Mouse (Mus musculus) left cerebral cortex, adult 18-20 months (tissue): ENCODE measurements around the gene Sirt3. TPM values are rescaled to one million over a fixed set of nuclear protein-coding genes. Genes with fewer than 3 reads are reported as not detected.

Experiments used
- DNase-seq, 2 experiments: peaks; one replicate each; pipeline ENCODE4 v3.0.0; 2021 to 2022; ENCODE audit warnings: low spot score in 2 of 2, mixed read lengths in 1 of 2
- long read RNA-seq, 2 experiments: library from polyadenylated mRNA; stranded (forward); transcript quantifications; one replicate each; pipeline ENCODE4 v2.0.0; 2021
- total RNA-seq, 2 experiments: library from RNA; stranded (reverse); gene quantifications; 2 replicates each; pipeline ENCODE4 v1.2.3; 2021

Sirt3 gene
- total RNA-seq: 10 to 100 TPM; 78.0 to 80.3 TPM
- long read RNA-seq, experiment 1, transcript Sirt3-202 (7 exons, 1,416 nt): major isoform, 147 of 195 reads
- long read RNA-seq, experiment 1, partial matches to known transcripts: 8 of 195 reads
- long read RNA-seq, experiment 1, other reads (novel, unspliced or antisense): 38 of 195 reads
- long read RNA-seq, experiment 2, transcript Sirt3-202 (7 exons, 1,416 nt): major isoform, 82 of 115 reads
- long read RNA-seq, experiment 2, partial matches to known transcripts: 4 of 115 reads
- long read RNA-seq, experiment 2, other reads (novel, unspliced or antisense): 24 of 115 reads

GRCm38 (mm10) chr7:140881696-140882468 is at the start of gene Sirt3, which contains the start of gene Psmd13:
TSS of gene Sirt3 (minus strand) at chr7:140882309.
TSS of gene Psmd13 (plus strand) at chr7:140881968.
- peak; percentile 95 to 97 for DNase-seq

- DNase-seq: no peak
Measured at GRCm38 (mm10) chr7:140927181-140927580, 45.1 kb upstream of the Sirt3 start.

- DNase-seq: peak in 1 of 2 experiments; percentile 12
Measured at GRCm38 (mm10) chr7:140923070-140923775, 41.1 kb upstream of the Sirt3 start.

- peak; percentile 41 to 42 for DNase-seq
Measured at GRCm38 (mm10) chr7:140922398-140923069, 40.4 kb upstream of the Sirt3 start.

GRCm38 (mm10) chr7:140921225-140921975 is 39.3 kb upstream of the Sirt3 start:
- DNase-seq: no peak

- DNase-seq: no peak
Measured at GRCm38 (mm10) chr7:140920418-140921029, 38.4 kb upstream of the Sirt3 start, which contains the start of gene Nlrp6. TSS of gene Nlrp6 (plus strand) at chr7:140920902.

- no peak for DNase-seq
Measured at GRCm38 (mm10) chr7:140919911-140920310, 37.8 kb upstream of the Sirt3 start.

GRCm38 (mm10) chr7:140914031-140914690 is 32.1 kb upstream of the Sirt3 start:
- DNase-seq: no peak

GRCm38 (mm10) chr7:140912846-140913482 is 30.9 kb upstream of the Sirt3 start:
- DNase-seq: no peak

- DNase-seq: peak; percentile 31 to 47
Measured at GRCm38 (mm10) chr7:140912293-140912692, 30.2 kb upstream of the Sirt3 start.

GRCm38 (mm10) chr7:140908634-140909107 is 26.6 kb upstream of the Sirt3 start:
- peak; percentile 73 for DNase-seq

GRCm38 (mm10) chr7:140908181-140908580 is 26.1 kb upstream of the Sirt3 start:
- DNase-seq: no peak

- DNase-seq: no peak
Measured at GRCm38 (mm10) chr7:140907697-140908096, 25.6 kb upstream of the Sirt3 start.

- no peak for DNase-seq
Measured at GRCm38 (mm10) chr7:140907131-140907530, 25.0 kb upstream of the Sirt3 start.

- DNase-seq: no peak
Measured at GRCm38 (mm10) chr7:140905642-140906081, 23.6 kb upstream of the Sirt3 start.

GRCm38 (mm10) chr7:140903212-140903611 is 21.1 kb upstream of the Sirt3 start:
- peak; percentile 65 to 78 for DNase-seq

- DNase-seq: no peak
Measured at GRCm38 (mm10) chr7:140902036-140902875, 20.1 kb upstream of the Sirt3 start.

GRCm38 (mm10) chr7:140900220-140900619 is 18.1 kb upstream of the Sirt3 start, which contains the start of gene Cox8b:
TSS of gene Cox8b (minus strand) at chr7:140900446.
- DNase-seq: no peak
